Mouse (Mus musculus) embryonic fibroblast, embryonic 13.5 days (primary cell): ENCODE measurements around the gene Lrig2.

ENCODE experiments used
- CTCF ChIP-seq: IDR thresholded peaks from 2 replicates; pipeline ENCODE4 v1.5.1; 2011; ENCODE audit warnings: mild to moderate bottlenecking, control low read depth, low read length, moderate library complexity, borderline replicate concordance; ENCODE audit not compliant: insufficient read depth
- POLR2A ChIP-seq: IDR thresholded peaks from 2 replicates; pipeline ENCODE4 v1.6.1; 2011; ENCODE audit warnings: low read depth, mild to moderate bottlenecking, control low read depth, low read length, moderate library complexity

DNA sequence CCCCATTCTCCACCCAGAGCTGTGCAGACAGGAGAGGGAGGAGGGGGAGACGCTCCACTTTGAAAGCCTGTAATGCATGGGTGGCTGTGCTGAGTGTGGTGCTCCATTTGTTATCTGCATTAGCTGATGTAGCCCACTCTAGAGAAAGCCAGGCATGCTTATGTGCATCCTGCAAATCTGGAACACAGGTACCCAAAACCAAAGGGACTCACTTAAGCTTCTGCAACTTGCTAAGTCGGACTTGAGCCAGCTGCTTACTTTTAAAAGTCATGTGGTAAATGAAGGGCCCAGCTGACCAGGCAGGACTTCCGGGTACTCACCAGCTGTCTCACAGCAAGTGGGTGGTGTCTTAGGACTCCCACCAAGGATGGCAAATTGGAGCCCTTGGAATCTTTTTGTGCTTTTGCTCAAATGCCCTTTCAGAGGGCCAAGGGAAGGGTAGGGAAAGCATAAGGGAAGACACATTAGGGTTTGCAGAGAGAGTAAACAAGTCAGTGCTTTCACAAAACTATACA lies 66.7 kb downstream of the Lrig2 start:
- TF ChIP-seq CTCF (no peak), POLR2A (no peak)
